Mouse (Mus musculus) CH12.LX (cell line): ENCODE results near the gene Tmem104. TPM values are rescaled to one million over a fixed set of nuclear protein-coding genes. Genes with fewer than 3 reads are reported as not detected.

Experiments used
- DNase-seq: peaks from one replicate; pipeline ENCODE4 v3.0.0-alpha.2; 2013; ENCODE audit errors: extremely low read depth
- H3K27ac ChIP-seq: 2 replicates; pipeline ENCODE4 v1.5.1; 2012; ENCODE audit warnings: low read depth, mild to moderate bottlenecking, control low read depth, moderate library complexity; ENCODE audit not compliant: insufficient read depth
- H3K27me3 ChIP-seq: replicated peaks from 2 replicates; pipeline ENCODE3; 2012; ENCODE audit warnings: inconsistent platforms
- H3K36me3 ChIP-seq, 2 experiments: replicated peaks in 1 of 2; 2 replicates each; pipeline versions ENCODE3 to v1.6.1; 2012; ENCODE audit warnings: inconsistent platforms in 1 of 2, low read length in 1 of 2, mild to moderate bottlenecking in 1 of 2, mixed read lengths in 1 of 2, moderate library complexity in 1 of 2; ENCODE audit not compliant: control insufficient read depth in 1 of 2, insufficient read depth in 1 of 2
- H3K4me1 ChIP-seq, 2 experiments: 2 replicates each; pipeline ENCODE4 v1.6.1; 2012; ENCODE audit warnings: inconsistent platforms in 1 of 2, moderate library complexity in 1 of 2; ENCODE audit not compliant: insufficient read depth in 2 of 2, control insufficient read depth in 1 of 2
- H3K4me2 ChIP-seq: 2 replicates; pipeline ENCODE4 v1.6.1; 2012; ENCODE audit warnings: low read depth, mild to moderate bottlenecking, control low read depth; ENCODE audit not compliant: poor library complexity, insufficient read depth, severe bottlenecking
- H3K4me3 ChIP-seq, 3 experiments: fragments of 150-350 bp in 1 of 3; sonication (generic) in 1 of 3; replicated peaks in 1 of 3; 2 replicates each; pipeline versions ENCODE3 to v1.5.1; 2011 to 2012; ENCODE audit warnings: low read depth in 2 of 3, low read length in 2 of 3, mild to moderate bottlenecking in 2 of 3, moderate library complexity in 2 of 3, control low read depth in 1 of 3, improper control_type of control experiment in 1 of 3, inconsistent platforms in 1 of 3, mixed read lengths in 1 of 3; ENCODE audit not compliant: poor library complexity in 1 of 3
- H3K79me2 ChIP-seq: replicated peaks from 2 replicates; pipeline ENCODE4 v1.6.1; 2012; ENCODE audit warnings: mild to moderate bottlenecking, moderate library complexity; ENCODE audit not compliant: control insufficient read depth, poor library complexity, insufficient read depth, severe bottlenecking; ENCODE audit errors: extremely low read depth
- H3K9ac ChIP-seq: 2 replicates; pipeline ENCODE4 v1.6.1; 2012; ENCODE audit warnings: low read depth, mild to moderate bottlenecking, control low read depth, moderate library complexity; ENCODE audit not compliant: insufficient read depth
- H3K9me3 ChIP-seq: replicated peaks from 2 replicates; pipeline ENCODE3; 2012; ENCODE audit warnings: low read length, inconsistent platforms, mixed read lengths
- E2F4 ChIP-seq: IDR thresholded peaks from 2 replicates; pipeline ENCODE4 v1.6.1; 2011; ENCODE audit warnings: low read depth, low read length, improper control_type of control experiment; ENCODE audit not compliant: insufficient replicate concordance
- ELF1 ChIP-seq: IDR thresholded peaks from 2 replicates; pipeline ENCODE4 v1.6.1; 2014; ENCODE audit warnings: low read depth, mild to moderate bottlenecking, inconsistent platforms, low read length, improper control_type of control experiment
- EP300 ChIP-seq: IDR thresholded peaks from 2 replicates; pipeline ENCODE4 v1.6.1; 2011; ENCODE audit warnings: low read length, improper control_type of control experiment
- GABPA ChIP-seq: IDR thresholded peaks from 2 replicates; pipeline ENCODE4 v1.6.1; 2012; ENCODE audit warnings: low read depth, low read length, improper control_type of control experiment, inconsistent platforms; ENCODE audit not compliant: insufficient replicate concordance
- HCFC1 ChIP-seq: IDR thresholded peaks from 2 replicates; pipeline ENCODE4 v1.6.1; 2012; ENCODE audit warnings: low read depth, mild to moderate bottlenecking, inconsistent platforms, low read length, improper control_type of control experiment
- JUN ChIP-seq: IDR thresholded peaks from 2 replicates; pipeline ENCODE4 v1.6.1; 2011; ENCODE audit warnings: low read depth, mild to moderate bottlenecking, low read length, improper control_type of control experiment, moderate library complexity; ENCODE audit not compliant: insufficient read depth
- KAT2A ChIP-seq: IDR thresholded peaks from 2 replicates; pipeline ENCODE4 v1.6.1; 2012; ENCODE audit warnings: low read length, improper control_type of control experiment, inconsistent platforms; ENCODE audit not compliant: insufficient replicate concordance
- MAFK ChIP-seq: IDR thresholded peaks from 2 replicates; pipeline ENCODE4 v1.6.1; 2011; ENCODE audit warnings: low read length, improper control_type of control experiment; ENCODE audit not compliant: insufficient replicate concordance
- MAX ChIP-seq: IDR thresholded peaks from 2 replicates; pipeline ENCODE4 v1.6.1; 2011; ENCODE audit warnings: low read length, improper control_type of control experiment
- MXI1 ChIP-seq: IDR thresholded peaks from 2 replicates; pipeline ENCODE4 v1.6.1; 2011; ENCODE audit warnings: mild to moderate bottlenecking, low read depth, low read length, improper control_type of control experiment
- NELFE ChIP-seq: IDR thresholded peaks from 2 replicates; pipeline ENCODE4 v1.6.1; 2011; ENCODE audit warnings: low read depth, low read length, improper control_type of control experiment
- NRF1 ChIP-seq: IDR thresholded peaks from 2 replicates; pipeline ENCODE4 v1.6.1; 2014; ENCODE audit warnings: low read depth, mild to moderate bottlenecking, inconsistent platforms, low read length, improper control_type of control experiment, moderate library complexity
- PAX5 ChIP-seq: IDR thresholded peaks from 2 replicates; pipeline ENCODE4 v1.6.1; 2012; ENCODE audit warnings: low read length, inconsistent platforms, mixed read lengths
- POLR2A ChIP-seq: IDR thresholded peaks from 2 replicates; pipeline ENCODE4 v1.6.1; 2011; ENCODE audit warnings: low read depth, mild to moderate bottlenecking, improper control_type of control experiment, low read length
- POLR2AphosphoS2 ChIP-seq: IDR thresholded peaks from 2 replicates; pipeline ENCODE4 v1.6.1; 2011; ENCODE audit warnings: low read depth, low read length, improper control_type of control experiment
- RAD21 ChIP-seq: IDR thresholded peaks from 2 replicates; pipeline ENCODE4 v1.6.1; 2011; ENCODE audit warnings: low read depth, mild to moderate bottlenecking, low read length, improper control_type of control experiment, moderate library complexity
- SIN3A ChIP-seq: IDR thresholded peaks from 2 replicates; pipeline ENCODE4 v1.6.1; 2012; ENCODE audit warnings: low read length, improper control_type of control experiment, inconsistent platforms
- UBTF ChIP-seq: IDR thresholded peaks from 2 replicates; pipeline ENCODE4 v1.6.1; 2012; ENCODE audit warnings: low read depth, mild to moderate bottlenecking, inconsistent platforms, low read length, improper control_type of control experiment, moderate library complexity
- USF2 ChIP-seq: conservative IDR thresholded peaks from 2 replicates; pipeline ENCODE4 v1.6.1; 2011; ENCODE audit warnings: low read depth, low read length, improper control_type of control experiment
- ZC3H11A ChIP-seq: IDR thresholded peaks from 2 replicates; pipeline ENCODE4 v1.6.1; 2012; ENCODE audit warnings: low read depth, mild to moderate bottlenecking, inconsistent platforms, low read length, improper control_type of control experiment
- ZMIZ1 ChIP-seq: IDR thresholded peaks from 2 replicates; pipeline ENCODE4 v1.6.1; 2012; ENCODE audit warnings: low read depth, mild to moderate bottlenecking, inconsistent platforms, low read length, improper control_type of control experiment
- dilution Hi-C: fragments of 300-500 bp; cut with MboI; formaldehyde crosslinking; loops from 2 replicates; pipeline ENCODE4 v1.14.3; 2020; ENCODE audit warnings: low sequenced_read_pairs; ENCODE audit not compliant: extremely low pct_unique_long_range_greater_than_20kb, extremely low pct_ligation_motif_present
- in situ Hi-C: fragments of 300-500 bp; cut with MboI; formaldehyde crosslinking; loops from 3 replicates; pipeline ENCODE4 v1.14.3; 2019; ENCODE audit warnings: low sequenced_read_pairs, low pct_ligation_motif_present, low pct_unique_long_range_greater_than_20kb, mixed read lengths
- polyA plus RNA-seq: library from polyadenylated mRNA; unstranded; fragments of >175 nt; gene quantifications from 2 replicates; pipeline ENCODE4 v1.2.1, GENCODE M21; 2012; ENCODE audit warnings: low read depth; ENCODE audit not compliant: insufficient read length
- total RNA-seq, 2 experiments: library from RNA; depleted of rRNA; stranded (reverse); fragments of 300-350 nt in 1 of 2; fragments of >200 nt in 1 of 2; gene quantifications; 2 replicates each; pipeline ENCODE4 v1.2.3; 2012 to 2014

Tmem104 gene
- total and polyA plus RNA-seq, 3 experiments, result 3.5 to 16.1 (median 10.8) TPM

DNA sequence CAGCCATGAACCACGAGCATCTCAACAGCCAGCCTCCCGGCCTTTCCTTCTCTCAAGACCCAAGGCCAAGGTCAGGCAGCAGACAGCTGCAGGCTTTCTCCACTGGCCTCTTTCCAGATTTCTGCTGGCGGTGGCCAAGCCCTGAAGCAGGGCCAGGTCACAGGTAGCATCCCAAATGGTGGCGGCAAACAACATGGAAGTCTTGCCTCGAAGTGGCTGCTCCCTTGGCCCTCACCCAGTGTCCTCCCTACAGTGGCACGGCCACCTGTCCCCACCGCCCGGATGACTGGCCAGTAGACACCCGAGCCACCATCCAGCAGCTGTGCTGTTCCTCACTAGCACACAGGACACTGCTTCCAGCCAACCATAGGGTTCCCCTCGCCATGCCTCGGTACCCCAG lies 54.1 kb downstream of the Tmem104 start:
- in situ Hi-C loops, result no loop called here
- DNase-seq, result no peak
- no peaks in the 10 kb centered on the region for H3K27me3 ChIP-seq
- H3K4me3 ChIP-seq, result no peak overlapping the region
- peaks cover 9 to 19% of the 10 kb centered on the region in 2 experiments for H3K4me1 ChIP-seq
- no peaks in the 10 kb centered on the region for H3K79me2 ChIP-seq
- no peak overlapping the region for H3K9ac ChIP-seq
- no peaks in the 10 kb centered on the region for H3K9me3 ChIP-seq
- no peak overlapping the region for H3K4me2 ChIP-seq
- peaks cover 34 to 97% of the 10 kb centered on the region in 2 experiments for H3K36me3 ChIP-seq
- H3K27ac ChIP-seq, result no peak overlapping the region
- dilution Hi-C loops, result no loop called here
- TF ChIP-seq SIN3A, result no peak
- no peak for TF ChIP-seq MAX
- TF ChIP-seq JUN, result no peak
- TF ChIP-seq E2F4, result no peak
- no peak for TF ChIP-seq KAT2A
- no peak for TF ChIP-seq POLR2A
- TF ChIP-seq POLR2AphosphoS2, result no peak
- no peak for TF ChIP-seq ELF1
- TF ChIP-seq ZC3H11A, result no peak

DNA sequence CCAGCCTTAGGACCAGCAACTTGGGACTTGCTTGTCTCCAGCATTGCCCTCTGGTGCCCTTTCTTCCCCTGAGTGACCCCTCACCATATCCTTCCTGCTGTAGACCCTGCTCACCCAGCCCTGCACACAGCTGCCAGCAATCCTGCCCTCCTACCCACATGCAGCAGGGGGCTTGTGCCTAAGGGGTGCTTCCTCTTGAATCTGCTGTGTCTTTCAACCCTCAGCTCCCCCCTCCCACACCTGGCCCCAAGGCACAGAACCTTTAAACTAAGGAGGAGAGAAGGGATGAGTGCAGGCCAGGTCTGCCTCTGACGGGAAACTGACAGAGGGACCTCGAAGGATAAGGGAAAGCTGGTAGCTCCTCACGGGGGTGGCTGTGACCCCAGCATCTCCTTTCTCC lies 55.5 kb downstream of the Tmem104 start:
- Histone ChIP-seq H3K4me1 (peaks cover 13 to 21% of the 10 kb centered on the region in 2 experiments), H3K4me2 (no peak overlapping the region), H3K9ac (no peak overlapping the region), H3K27me3 (no peaks in the 10 kb centered on the region), H3K79me2 (no peaks in the 10 kb centered on the region), H3K27ac (no peak overlapping the region), H3K36me3 (peaks cover 34 to 86% of the 10 kb centered on the region in 2 experiments), H3K4me3 (no peak overlapping the region), H3K9me3 (no peaks in the 10 kb centered on the region)
- DNase-seq, result no peak
- dilution Hi-C loops (no loop called here), in situ Hi-C loops (no loop called here)
- TF ChIP-seq POLR2AphosphoS2, result no peak
- TF ChIP-seq MAFK, result no peak
- no peak for TF ChIP-seq SIN3A
- TF ChIP-seq EP300, result no peak
- no peak for TF ChIP-seq PAX5
- TF ChIP-seq USF2, result no peak
- no peak for TF ChIP-seq ZMIZ1
- no peak for TF ChIP-seq GABPA
- TF ChIP-seq UBTF, result no peak
- no peak for TF ChIP-seq RAD21
- no peak for TF ChIP-seq HCFC1
- TF ChIP-seq KAT2A, result no peak
- TF ChIP-seq NRF1, result no peak
- no peak for TF ChIP-seq NELFE
- TF ChIP-seq MXI1, result no peak
